Mouse (Mus musculus) right cerebral cortex, postnatal 4 days (tissue): ENCODE results near the gene Gm4559.
"Not testable (repeated sequence)": the region's sequence is repeated elsewhere in the genome, so short reads cannot be mapped to it uniquely, and the experiment has no call there.

Experiments used
- DNase-seq: peaks from one replicate; pipeline ENCODE4 v3.0.0-alpha.2; 2022

Gm4559 gene

GRCm38 (mm10) chr7:142258254-142258653 lies 15.9 kb downstream of the Gm4559 start, which contains the start of gene Gm2431:
Gene Gm2431, minus strand, starts transcription at chr7:142258354.
- DNase-seq, result not testable (repeated sequence)

- DNase-seq, result peak; percentile 50
Observed at GRCm38 (mm10) chr7:142255517-142255916, 18.6 kb downstream of the Gm4559 start.

DNA sequence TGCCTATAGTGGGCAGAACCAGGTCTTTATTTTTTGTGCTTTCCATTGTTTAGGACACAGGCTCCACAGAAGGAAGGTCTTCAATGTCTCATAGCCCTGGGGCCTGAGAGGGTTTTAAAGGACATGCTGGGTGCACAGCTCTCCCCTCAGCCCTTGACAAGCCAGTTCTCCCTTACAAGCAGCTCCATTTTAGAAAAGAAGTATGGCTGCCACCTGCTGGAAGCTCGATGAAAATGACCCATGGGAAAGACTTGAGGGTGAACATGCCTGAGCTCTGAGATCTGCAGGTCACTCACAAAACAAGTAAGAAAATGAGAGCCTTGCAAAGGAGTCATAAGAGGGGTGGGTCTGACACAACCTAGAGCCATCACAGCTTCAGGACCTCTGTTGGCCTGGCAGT lies 24.3 kb downstream of the Gm4559 start:
- DNase-seq, result peak; percentile 36

- DNase-seq, result no peak
Observed at GRCm38 (mm10) chr7:142240978-142241377, 33.2 kb downstream of the Gm4559 start, which contains the start of gene Gm40460. Gene Gm40460, minus strand, starts transcription at chr7:142241078.

DNA sequence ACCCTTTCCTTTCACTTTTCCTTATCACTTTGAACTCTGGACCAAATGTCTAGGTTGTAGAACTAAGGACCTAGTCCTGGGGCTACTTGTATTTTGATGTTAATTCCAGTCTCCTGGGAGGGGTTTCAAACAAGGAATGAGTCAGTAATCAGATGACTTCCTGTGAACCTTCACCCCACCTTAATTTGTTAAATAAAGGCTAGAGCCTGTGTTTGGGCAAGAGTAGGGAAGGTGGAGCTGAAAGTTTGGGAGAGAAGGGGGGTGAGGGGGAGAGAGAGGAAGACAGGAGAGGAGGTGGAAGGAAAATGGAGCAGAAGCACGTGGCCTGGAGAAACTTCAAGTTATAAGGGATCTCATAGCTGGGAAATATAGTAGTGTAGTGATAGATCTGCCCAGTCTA lies 42.6 kb downstream of the Gm4559 start:
- DNase-seq, result no peak

DNA sequence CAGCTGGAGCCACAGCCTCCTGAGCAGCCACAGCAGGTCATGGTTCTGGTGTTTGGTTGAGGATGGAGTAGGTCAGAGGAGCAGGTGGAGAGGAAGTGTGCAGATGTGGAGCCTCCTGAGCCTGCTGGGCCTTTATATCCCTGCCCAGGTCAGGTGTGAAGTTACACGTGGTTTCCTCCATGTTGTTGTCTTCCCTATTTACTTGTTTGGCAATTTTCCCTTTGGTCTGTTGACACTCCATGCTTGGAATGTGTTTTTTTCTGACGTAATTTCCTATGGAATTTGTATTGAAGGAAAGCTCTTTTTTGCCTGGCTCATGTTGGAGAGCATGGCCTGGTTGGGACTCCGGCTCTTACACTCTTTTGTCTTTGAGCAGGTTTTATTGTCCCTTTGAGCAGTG lies 44.3 kb downstream of the Gm4559 start, which contains the start of gene Krtap5-5:
Gene Krtap5-5 (minus strand): TSS at position 101 of the 400 bp plus-strand sequence.
- DNase-seq, result not testable (repeated sequence)

- no peak for DNase-seq
Observed at GRCm38 (mm10) chr7:142224518-142224917, 49.6 kb downstream of the Gm4559 start.
